Mouse (Mus musculus) intestine, embryonic 14.5 days (tissue): ENCODE results near the gene Kxd1. TPM values are rescaled to one million over a fixed set of nuclear protein-coding genes. Genes with fewer than 3 reads are reported as not detected.

ENCODE experiments used
- ATAC-seq: fragments of 200-750 bp; cut with Nextera tagmentation; replicated peaks from 2 replicates; pipeline ENCODE4 v1.8.0; 2017; ENCODE audit warnings: low read depth, moderate number of reproducible peaks, moderate TSS enrichment, moderate library complexity; ENCODE audit not compliant: low FRiP score, low TSS enrichment
- DNase-seq: peaks from one replicate; pipeline ENCODE4 v3.0.0-alpha.2; 2018; ENCODE audit warnings: low spot score
- H3K27ac ChIP-seq: fragments of 300-500 bp; sonication (generic); 2 replicates; pipeline ENCODE4 v1.5.1; 2014; ENCODE audit warnings: low read depth, mild to moderate bottlenecking, control low read depth
- H3K27me3 ChIP-seq: fragments of 300-500 bp; sonication (generic); replicated peaks from 2 replicates; pipeline ENCODE4 v1.6.1; 2014; ENCODE audit warnings: low read length, control low read depth; ENCODE audit not compliant: control insufficient read depth, insufficient read depth
- H3K36me3 ChIP-seq: fragments of 300-500 bp; sonication (generic); 2 replicates; pipeline ENCODE4 v1.6.1; 2014; ENCODE audit warnings: low read length, control low read depth; ENCODE audit not compliant: control insufficient read depth, insufficient read depth
- H3K4me1 ChIP-seq: fragments of 300-500 bp; sonication (generic); replicated peaks from 2 replicates; pipeline ENCODE4 v1.6.1; 2014; ENCODE audit warnings: low read length, control low read depth, mixed read lengths; ENCODE audit not compliant: control insufficient read depth, insufficient read depth
- H3K4me2 ChIP-seq: fragments of 300-500 bp; sonication (generic); 2 replicates; pipeline ENCODE4 v1.6.1; 2014; ENCODE audit warnings: low read length
- H3K4me3 ChIP-seq: fragments of 300-500 bp; sonication (generic); 2 replicates; pipeline ENCODE4 v1.5.1; 2014; ENCODE audit warnings: low read depth, low read length, control low read depth, mixed read lengths
- H3K9ac ChIP-seq: fragments of 300-500 bp; sonication (generic); 2 replicates; pipeline ENCODE4 v1.6.1; 2014; ENCODE audit warnings: mild to moderate bottlenecking, low read length
- H3K9me3 ChIP-seq: fragments of 300-500 bp; sonication (generic); 2 replicates; pipeline ENCODE4 v1.6.1; 2016; ENCODE audit warnings: low read length, control low read depth; ENCODE audit not compliant: control insufficient read depth
- WGBS: fragments of 180-500 bp; shearing (Covaris S2); extraction: QIAGEN DNeasy Blood & Tissue Kit; methylation state at CpG from one replicate; pipeline ENCODE4 v1.1.7; 2014; 5-methylcytosine and 5-hydroxymethylcytosine counted together
- polyA plus RNA-seq: library from polyadenylated mRNA; unstranded; fragments of >200 nt; fragmentation: Nextera tagmentation; extraction: Ambion mirVana; gene quantifications from 2 replicates; pipeline ENCODE4 v1.2.1, GENCODE M21; 2014

Kxd1 gene
- polyA plus RNA-seq, 1 experiment from 2014 or later, result 77.6 TPM

GRCm38 (mm10) chr8:70477269-70477982, 50.3 kb downstream of the Kxd1 start:
- H3K4me3 ChIP-seq, result peak overlapping the region; percentile 67
- 3% methylated on average over 21 of the region's 21 CpGs for WGBS
- peaks cover 10% of the 10 kb centered on the region for H3K4me1 ChIP-seq
- H3K9me3 ChIP-seq, result no peaks in the 10 kb centered on the region
- peak overlapping the region; percentile 90 for H3K4me2 ChIP-seq
- H3K36me3 ChIP-seq, result no peaks in the 10 kb centered on the region
- peaks cover 22% of the 10 kb centered on the region; the same call in 1 of the 2 replicates for H3K27me3 ChIP-seq
- H3K9ac ChIP-seq, result no peak overlapping the region
- peak overlapping the region; percentile 39; the same call in 1 of the 2 replicates for H3K27ac ChIP-seq
- DNase-seq (peak; percentile 70), ATAC-seq (peak; percentile 50)

GRCm38 (mm10) chr8:70476333-70477268, 51.2 kb downstream of the Kxd1 start, which contains the start of gene Klhl26:
Klhl26 (minus strand) TSS chr8:70476968.
- peak within 1 kb of the TSS; percentile 51 for H3K27ac ChIP-seq
- peaks cover 15% of the 10 kb centered on the region; the same call in 1 of the 2 replicates for H3K27me3 ChIP-seq
- peak within 1 kb of the TSS; percentile 67 for H3K4me3 ChIP-seq
- H3K9ac ChIP-seq, result peak within 1 kb of the TSS; percentile 85
- no peaks in the 10 kb centered on the region for H3K36me3 ChIP-seq
- WGBS, result under 1% methylated on average over 53 of the region's 53 CpGs
- H3K4me2 ChIP-seq, result peak within 1 kb of the TSS; percentile 90
- peak; percentile 98 for DNase-seq
- no peaks in the 10 kb centered on the region for H3K9me3 ChIP-seq
- H3K4me1 ChIP-seq, result peaks cover 10% of the 10 kb centered on the region
- peak; percentile 91 for ATAC-seq

GRCm38 (mm10) chr8:70471856-70472255, 55.9 kb downstream of the Kxd1 start:
- Histone ChIP-seq H3K27me3 (no peaks in the 10 kb centered on the region), H3K4me2 (no peak overlapping the region), H3K27ac (no peak overlapping the region), H3K9me3 (no peaks in the 10 kb centered on the region), H3K4me1 (peaks cover 10% of the 10 kb centered on the region), H3K9ac (no peak overlapping the region), H3K4me3 (no peak overlapping the region), H3K36me3 (no peaks in the 10 kb centered on the region)
- WGBS, result 97% methylated on average over 7 of the region's 7 CpGs
- no peak for ATAC-seq
- no peak for DNase-seq

- ATAC-seq (no peak), DNase-seq (no peak)
- Histone ChIP-seq H3K27ac (no peak overlapping the region), H3K4me1 (0 out of 2 replicates have a peak, but pooled peaks cover 4% of the 10 kb centered on the region), H3K27me3 (no peaks in the 10 kb centered on the region), H3K9ac (no peak overlapping the region), H3K36me3 (peaks cover 6% of the 10 kb centered on the region; the same call in 1 of the 2 replicates), H3K9me3 (no peaks in the 10 kb centered on the region), H3K4me3 (no peak overlapping the region), H3K4me2 (no peak overlapping the region)
- 73% methylated on average over 2 of the region's 2 CpGs for WGBS
Observed at GRCm38 (mm10) chr8:70469938-70470337, 57.8 kb downstream of the Kxd1 start.

GRCm38 (mm10) chr8:70469295-70469916, 58.4 kb downstream of the Kxd1 start:
- Histone ChIP-seq H3K4me3 (no peak overlapping the region), H3K9ac (no peak overlapping the region), H3K27ac (no peak overlapping the region), H3K9me3 (no peaks in the 10 kb centered on the region), H3K36me3 (peaks cover 6% of the 10 kb centered on the region; the same call in 1 of the 2 replicates), H3K27me3 (no peaks in the 10 kb centered on the region), H3K4me2 (no peak overlapping the region), H3K4me1 (0 out of 2 replicates have a peak, but pooled peaks cover 4% of the 10 kb centered on the region)
- DNase-seq, result no peak
- 56% methylated on average over 10 of the region's 10 CpGs for WGBS
- ATAC-seq, result peak; percentile 53

GRCm38 (mm10) chr8:70468733-70469132, 59.0 kb downstream of the Kxd1 start:
- WGBS, result 91% methylated on average over 4 of the region's 4 CpGs
- Histone ChIP-seq H3K4me2 (no peak overlapping the region), H3K4me3 (no peak overlapping the region), H3K9ac (no peak overlapping the region), H3K36me3 (peaks cover 6% of the 10 kb centered on the region; the same call in 1 of the 2 replicates), H3K4me1 (0 out of 2 replicates have a peak, but pooled peaks cover 4% of the 10 kb centered on the region), H3K9me3 (no peaks in the 10 kb centered on the region), H3K27me3 (no peaks in the 10 kb centered on the region), H3K27ac (no peak overlapping the region)
- no peak for DNase-seq
- no peak for ATAC-seq

GRCm38 (mm10) chr8:70467907-70468306, 59.8 kb downstream of the Kxd1 start:
- no peak overlapping the region for H3K9ac ChIP-seq
- no peak overlapping the region for H3K4me2 ChIP-seq
- H3K9me3 ChIP-seq, result no peaks in the 10 kb centered on the region
- 0 out of 2 replicates have a peak, but pooled peaks cover 4% of the 10 kb centered on the region for H3K4me1 ChIP-seq
- peaks cover 6% of the 10 kb centered on the region; the same call in 1 of the 2 replicates for H3K36me3 ChIP-seq
- ATAC-seq (no peak), DNase-seq (no peak)
- H3K27ac ChIP-seq, result no peak overlapping the region
- WGBS, result 58% methylated on average over 1 of the region's 1 CpGs
- no peak overlapping the region for H3K4me3 ChIP-seq
- no peaks in the 10 kb centered on the region for H3K27me3 ChIP-seq

- 0 out of 2 replicates have a peak, but pooled peaks cover 4% of the 10 kb centered on the region for H3K4me1 ChIP-seq
- H3K4me3 ChIP-seq, result no peak overlapping the region
- ATAC-seq, result no peak
- WGBS, result 63% methylated on average over 5 of the region's 5 CpGs
- no peak for DNase-seq
- H3K9ac ChIP-seq, result no peak overlapping the region
- H3K27ac ChIP-seq, result no peak overlapping the region
- H3K27me3 ChIP-seq, result no peaks in the 10 kb centered on the region
- no peak overlapping the region for H3K4me2 ChIP-seq
- H3K9me3 ChIP-seq, result no peaks in the 10 kb centered on the region
- peaks cover 6% of the 10 kb centered on the region; the same call in 1 of the 2 replicates for H3K36me3 ChIP-seq
Observed at GRCm38 (mm10) chr8:70467229-70467725, 60.5 kb downstream of the Kxd1 start.
